Mouse (Mus musculus) urinary bladder, adult 18-20 months (tissue): ENCODE data around the gene Mybbp1a.

ENCODE experiments used
- DNase-seq, 2 experiments: peaks; one replicate each; pipeline ENCODE4 v3.0.0; 2022; ENCODE audit warnings: low spot score in 2 of 2, mixed read lengths in 2 of 2

Gene Mybbp1a

GRCm38 (mm10) chr11:72446311-72447105 lies 5.4 kb downstream of the Mybbp1a start:
- DNase-seq: no peak

GRCm38 (mm10) chr11:72447475-72447874 lies 6.3 kb downstream of the Mybbp1a start:
- DNase-seq: no peak

- DNase-seq: no peak
Measured at GRCm38 (mm10) chr11:72452140-72452665, 11.0 kb downstream of the Mybbp1a start.

- no peak for DNase-seq
Measured at GRCm38 (mm10) chr11:72453105-72453953, 12.2 kb downstream of the Mybbp1a start.

GRCm38 (mm10) chr11:72455694-72456093 lies 14.5 kb downstream of the Mybbp1a start:
- DNase-seq: no peak

GRCm38 (mm10) chr11:72457995-72458496 lies 16.9 kb downstream of the Mybbp1a start:
- DNase-seq: no peak

GRCm38 (mm10) chr11:72458502-72458901 lies 17.3 kb downstream of the Mybbp1a start:
- no peak for DNase-seq

- DNase-seq: no peak
Measured at GRCm38 (mm10) chr11:72461500-72461981, 20.4 kb downstream of the Mybbp1a start.

GRCm38 (mm10) chr11:72464821-72465220 lies 23.7 kb downstream of the Mybbp1a start:
- no peak for DNase-seq

GRCm38 (mm10) chr11:72465978-72466693 lies 25.0 kb downstream of the Mybbp1a start:
- DNase-seq: no peak

- DNase-seq: peak in 1 of 2 experiments; percentile 34
Measured at GRCm38 (mm10) chr11:72466694-72467507, 25.7 kb downstream of the Mybbp1a start.

GRCm38 (mm10) chr11:72468525-72468924 lies 27.4 kb downstream of the Mybbp1a start:
- no peak for DNase-seq

- DNase-seq: no peak
Measured at GRCm38 (mm10) chr11:72469217-72469616, 28.1 kb downstream of the Mybbp1a start.

GRCm38 (mm10) chr11:72470004-72470403 lies 28.8 kb downstream of the Mybbp1a start:
- no peak for DNase-seq

- DNase-seq: no peak
Measured at GRCm38 (mm10) chr11:72471381-72471780, 30.2 kb downstream of the Mybbp1a start.

- peak in 1 of 2 experiments; percentile 18 for DNase-seq
Measured at GRCm38 (mm10) chr11:72473540-72473939, 32.4 kb downstream of the Mybbp1a start.

- DNase-seq: no peak
Measured at GRCm38 (mm10) chr11:72474926-72475325, 33.8 kb downstream of the Mybbp1a start.

- no peak for DNase-seq
Measured at GRCm38 (mm10) chr11:72475408-72475807, 34.3 kb downstream of the Mybbp1a start.

GRCm38 (mm10) chr11:72476074-72476625 lies 35.0 kb downstream of the Mybbp1a start:
- DNase-seq: no peak

GRCm38 (mm10) chr11:72477182-72477581 lies 36.0 kb downstream of the Mybbp1a start:
- no peak for DNase-seq
